Mouse (Mus musculus): ENCODE measurements around the gene Aldh4a1.

DNA sequence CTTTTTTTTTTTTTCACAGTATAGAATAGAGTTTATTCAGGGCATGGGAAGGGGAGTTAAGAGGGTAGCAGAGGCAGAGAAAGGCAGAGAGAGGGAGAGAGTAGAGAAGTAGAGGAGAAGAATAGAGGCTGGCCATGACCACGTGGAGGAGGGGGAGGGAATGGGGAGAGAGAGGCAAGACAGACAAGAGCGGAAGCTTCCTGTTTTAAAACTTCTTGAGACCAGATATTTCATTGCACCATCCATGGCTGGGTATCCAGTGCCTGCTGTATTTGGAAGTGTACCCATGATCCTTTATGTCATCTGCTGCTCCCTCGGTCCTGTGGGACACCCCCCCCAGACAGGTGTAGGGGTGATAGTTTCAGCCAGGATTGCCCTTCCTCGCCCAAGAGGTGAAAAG, 13.7 kb upstream of the Aldh4a1 start:
- TF ChIP-seq CTCF (IDR thresholded peaks at IDR 0.05; ENCODE audit: low read depth) (no peak), EP300 (IDR thresholded peaks at IDR 0.05; ENCODE audit: low read depth) (no peak)
